Mouse (Mus musculus) small intestine, adult 2 months (tissue): Measurements from ENCODE around the gene Lrp5. TPM values are rescaled to one million over a fixed set of nuclear protein-coding genes. Genes with fewer than 3 reads are reported as not detected.

Source experiments
- H3K27ac ChIP-seq: fragments of 200-500 bp; 2 replicates; pipeline ENCODE4 v1.5.1; 2012; ENCODE audit warnings: low read depth, low read length, control low read depth, inconsistent platforms; ENCODE audit not compliant: insufficient read depth
- H3K27me3 ChIP-seq: fragments of 200-500 bp; 2 replicates; pipeline ENCODE4 v1.6.1; 2012; ENCODE audit warnings: mild to moderate bottlenecking, moderate library complexity, low read length, inconsistent platforms; ENCODE audit not compliant: control insufficient read depth, insufficient read depth
- H3K36me3 ChIP-seq: fragments of 200-500 bp; 2 replicates; pipeline ENCODE4 v1.6.1; 2012; ENCODE audit warnings: mild to moderate bottlenecking, low read length, control low read depth, inconsistent platforms; ENCODE audit not compliant: control insufficient read depth, insufficient read depth
- H3K4me1 ChIP-seq: fragments of 200-500 bp; 2 replicates; pipeline ENCODE4 v1.6.1; 2012; ENCODE audit warnings: low read length, inconsistent platforms, mixed read lengths; ENCODE audit not compliant: control insufficient read depth, insufficient read depth, insufficient read length
- H3K4me3 ChIP-seq: fragments of 200-500 bp; 2 replicates; pipeline ENCODE4 v1.5.1; 2012; ENCODE audit warnings: low read depth, mild to moderate bottlenecking, control low read depth, inconsistent platforms, low read length, moderate library complexity
- CTCF ChIP-seq: fragments of 200-500 bp; IDR thresholded peaks from 2 replicates; pipeline ENCODE4 v1.5.1; 2012; ENCODE audit warnings: low read depth, mild to moderate bottlenecking, control low read depth, inconsistent platforms, low read length, moderate library complexity, mixed read lengths; ENCODE audit not compliant: insufficient replicate concordance, insufficient read length; ENCODE audit errors: extremely low read depth
- POLR2A ChIP-seq: fragments of 200-500 bp; IDR thresholded peaks from 2 replicates; pipeline ENCODE4 v1.6.1; 2012; ENCODE audit warnings: low read depth, mild to moderate bottlenecking, control low read depth, inconsistent platforms, low read length, moderate library complexity
- WGBS: fragments of 180-500 bp; shearing (Covaris S2); methylation state at CpG from one replicate; pipeline ENCODE4 v1.1.7; 2018; 5-methylcytosine and 5-hydroxymethylcytosine counted together
- polyA plus RNA-seq: library from polyadenylated mRNA; depleted of rRNA; stranded (reverse); fragments of >200 nt; gene quantifications from 2 replicates; pipeline ENCODE4 v1.2.3, GENCODE M21; 2012; rRNA removed

Lrp5 gene
- 50.9 and 96.7 TPM in 2 replicates for polyA plus RNA-seq

DNA sequence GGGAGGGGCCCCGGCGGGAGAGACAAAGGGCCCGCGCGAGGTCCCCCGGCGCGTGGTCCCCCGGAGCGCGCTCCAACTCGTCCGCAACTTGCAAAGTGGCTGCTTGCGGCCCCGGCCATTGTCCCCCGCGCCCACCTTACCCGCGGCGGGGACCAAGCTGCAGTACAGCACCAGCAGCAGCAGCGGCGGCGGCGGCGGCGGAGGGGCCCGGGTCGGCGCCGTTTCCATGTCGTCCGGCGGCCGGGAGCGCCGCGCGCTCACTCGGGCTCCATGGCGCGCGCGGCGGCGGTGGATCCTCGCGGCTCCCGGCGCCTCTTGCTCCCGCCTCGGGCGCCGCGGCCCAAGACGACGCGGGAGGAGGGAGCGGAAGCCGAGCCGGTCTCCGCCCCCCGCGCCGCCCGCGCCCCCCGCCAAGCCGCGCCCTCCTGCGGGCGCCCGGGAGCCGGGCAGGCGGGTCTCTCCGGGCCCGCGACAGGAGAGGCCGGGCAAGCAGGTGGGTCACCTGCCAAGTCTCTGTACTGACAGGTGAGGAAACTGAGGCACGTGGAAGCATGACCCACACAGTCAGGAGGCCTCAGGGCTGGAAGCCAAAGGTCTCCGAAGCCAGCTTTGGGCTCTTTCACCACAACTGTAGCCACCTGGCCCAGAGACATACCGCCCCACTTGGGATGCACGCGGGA lies at the start of gene Lrp5:
Lrp5 (minus strand) TSS at position 350 of the 680 bp plus-strand sequence.
- H3K36me3 ChIP-seq = no peaks in the 10 kb centered on the region
- peaks cover 24% of the 10 kb centered on the region for H3K4me1 ChIP-seq
- H3K27me3 ChIP-seq = no peaks in the 10 kb centered on the region
- H3K4me3 ChIP-seq = peak within 1 kb of the TSS; percentile 94
- no peak for TF ChIP-seq CTCF
- TF ChIP-seq POLR2A = peak; percentile 29; the same call in 1 of the 2 replicates
- H3K27ac ChIP-seq = peak within 1 kb of the TSS; percentile 68
- under 1% methylated on average over 82 of the region's 83 CpGs for WGBS

DNA sequence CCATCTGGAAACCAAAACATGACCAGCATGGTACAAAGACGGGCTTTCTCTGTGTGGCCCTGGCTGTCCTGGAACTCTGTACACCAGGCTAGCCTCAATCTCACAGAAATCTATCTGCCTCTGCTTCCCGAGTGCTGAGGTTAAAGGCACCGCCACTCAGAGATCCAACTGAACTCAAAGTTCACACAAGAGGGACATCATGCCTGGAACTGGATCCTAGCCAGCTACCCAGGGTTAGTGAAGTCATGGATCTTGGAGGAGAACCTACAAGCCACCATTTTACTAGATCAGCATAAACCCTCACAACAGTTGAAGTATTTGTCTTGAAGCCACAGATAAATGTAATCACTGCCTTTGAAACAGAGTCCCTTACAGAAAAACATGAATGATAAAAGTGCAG lies 49.6 kb upstream of the Lrp5 start:
- Histone ChIP-seq H3K36me3 (no peaks in the 10 kb centered on the region), H3K27me3 (no peaks in the 10 kb centered on the region), H3K4me1 (no peaks in the 10 kb centered on the region), H3K4me3 (no peak overlapping the region), H3K27ac (no peak overlapping the region)
- TF ChIP-seq CTCF (no peak), POLR2A (no peak)
- WGBS = 55% methylated on average over 3 of the region's 3 CpGs

DNA sequence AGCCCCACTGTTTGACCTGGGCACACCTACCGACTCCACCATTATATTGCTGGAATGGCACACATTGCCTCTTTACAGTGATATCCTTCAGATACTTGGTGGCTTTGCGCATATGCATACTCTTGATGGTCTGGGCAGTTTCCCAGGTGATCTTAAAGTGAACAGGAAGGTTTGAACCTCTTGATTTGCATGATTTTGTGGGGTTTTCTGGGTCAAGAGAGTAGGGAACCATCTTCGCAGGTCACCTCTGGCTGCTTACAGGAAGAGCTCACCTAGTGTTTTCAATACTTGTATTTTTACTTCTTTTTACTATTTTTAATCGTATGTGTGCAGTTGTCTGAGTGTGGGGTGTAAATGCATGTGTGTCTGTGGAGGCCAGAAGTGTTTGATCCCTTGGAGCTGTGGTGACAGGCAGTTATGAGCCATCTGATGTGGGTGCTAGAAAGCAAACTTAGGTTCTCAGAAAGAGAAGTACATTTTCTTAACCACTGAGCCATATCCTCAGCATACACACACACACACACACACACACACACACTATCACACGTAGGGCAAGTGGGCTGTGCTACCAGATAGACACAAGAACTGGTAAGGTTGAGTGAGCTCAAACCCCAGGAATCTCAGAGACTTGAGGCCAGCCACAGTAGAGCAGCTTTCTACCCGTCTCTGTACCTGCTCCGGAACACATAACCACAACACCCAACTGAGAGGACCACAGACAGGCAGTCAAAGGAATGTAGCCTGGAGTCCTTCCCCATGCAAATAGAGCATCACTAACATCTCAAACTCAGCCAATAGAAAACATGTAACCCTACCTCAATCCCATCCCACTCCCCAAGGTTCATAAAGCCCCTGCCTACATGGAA lies 44.6 kb upstream of the Lrp5 start:
- H3K4me3 ChIP-seq = no peak overlapping the region
- 79% methylated on average over 7 of the region's 7 CpGs for WGBS
- no peak overlapping the region for H3K27ac ChIP-seq
- H3K4me1 ChIP-seq = no peaks in the 10 kb centered on the region
- H3K27me3 ChIP-seq = no peaks in the 10 kb centered on the region
- no peak for TF ChIP-seq CTCF
- no peak for TF ChIP-seq POLR2A
- no peaks in the 10 kb centered on the region for H3K36me3 ChIP-seq

DNA sequence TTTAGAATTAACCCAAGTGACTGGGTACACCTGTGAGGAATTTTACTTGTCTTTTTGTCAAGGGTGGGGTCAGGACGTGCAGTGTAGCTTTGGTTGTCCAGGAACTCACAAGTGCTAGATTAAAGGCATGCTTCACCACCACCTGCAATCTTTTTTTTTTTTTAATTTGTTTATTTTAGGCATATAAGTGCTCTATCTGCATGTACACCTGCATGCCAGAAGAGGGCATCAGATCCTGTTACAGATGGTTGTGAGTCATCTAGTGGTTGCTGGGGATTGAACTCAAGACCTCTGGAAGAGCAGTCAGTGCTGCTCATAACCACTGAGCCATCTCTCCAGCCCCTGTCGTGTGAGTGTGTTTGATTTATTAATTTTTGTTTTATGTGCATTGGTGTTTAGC lies 42.5 kb upstream of the Lrp5 start:
- Histone ChIP-seq H3K4me1 (no peaks in the 10 kb centered on the region), H3K36me3 (no peaks in the 10 kb centered on the region), H3K4me3 (no peak overlapping the region), H3K27ac (no peak overlapping the region), H3K27me3 (no peaks in the 10 kb centered on the region)
- TF ChIP-seq CTCF (no peak), POLR2A (no peak)
- 39% methylated on average over 2 of the region's 2 CpGs for WGBS

DNA sequence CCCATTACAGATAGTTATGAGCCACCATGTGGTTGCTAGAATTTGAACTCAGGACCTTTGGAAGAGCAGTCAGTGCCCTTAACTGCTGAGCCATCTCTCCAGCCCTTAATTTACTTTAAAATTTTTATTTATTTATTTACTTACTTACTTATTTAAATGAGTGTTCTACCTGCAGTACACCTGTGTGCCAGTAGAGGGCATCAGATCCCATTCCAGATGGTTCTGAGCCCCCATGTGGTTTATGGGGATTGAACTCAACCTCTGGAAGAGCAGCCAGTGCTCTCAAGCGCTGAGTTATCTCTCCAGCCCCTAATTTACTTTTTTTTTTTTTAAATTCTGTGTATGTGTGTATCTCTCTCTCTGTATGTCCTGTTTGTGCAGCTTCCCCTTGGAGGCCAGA lies 38.4 kb upstream of the Lrp5 start:
- WGBS = 3% methylated on average over 1 of the region's 1 CpGs
- Histone ChIP-seq H3K4me3 (no peak overlapping the region), H3K4me1 (no peaks in the 10 kb centered on the region), H3K27ac (no peak overlapping the region), H3K27me3 (no peaks in the 10 kb centered on the region), H3K36me3 (no peaks in the 10 kb centered on the region)
- TF ChIP-seq POLR2A = no peak
- TF ChIP-seq CTCF = peak; percentile 73; the same call in 1 of the 2 replicates

DNA sequence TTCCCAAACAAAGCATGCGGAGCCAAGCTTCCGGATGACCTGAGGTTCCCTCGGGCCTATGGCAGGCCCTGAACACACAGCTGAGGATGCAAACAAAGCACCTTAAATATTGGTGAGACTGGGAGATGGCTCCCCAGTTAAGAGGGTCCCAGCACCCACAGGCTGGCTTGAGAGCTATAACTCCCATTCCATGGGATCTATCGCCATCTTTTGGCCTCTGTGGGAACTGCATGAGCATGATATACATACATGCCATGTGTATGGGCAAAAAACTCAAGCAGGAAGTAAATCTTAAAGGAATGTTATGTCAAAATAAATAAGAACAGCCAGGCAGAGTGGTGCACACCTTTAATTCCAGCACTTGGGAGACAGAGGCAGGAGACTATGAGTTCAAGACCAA lies 37.5 kb upstream of the Lrp5 start:
- Histone ChIP-seq H3K4me3 (no peak overlapping the region), H3K27me3 (no peaks in the 10 kb centered on the region), H3K4me1 (peaks cover 3% of the 10 kb centered on the region), H3K36me3 (no peaks in the 10 kb centered on the region), H3K27ac (no peak overlapping the region)
- 80% methylated on average over 4 of the region's 4 CpGs for WGBS
- TF ChIP-seq CTCF = peak; percentile 66; the same call in 1 of the 2 replicates
- no peak for TF ChIP-seq POLR2A

DNA sequence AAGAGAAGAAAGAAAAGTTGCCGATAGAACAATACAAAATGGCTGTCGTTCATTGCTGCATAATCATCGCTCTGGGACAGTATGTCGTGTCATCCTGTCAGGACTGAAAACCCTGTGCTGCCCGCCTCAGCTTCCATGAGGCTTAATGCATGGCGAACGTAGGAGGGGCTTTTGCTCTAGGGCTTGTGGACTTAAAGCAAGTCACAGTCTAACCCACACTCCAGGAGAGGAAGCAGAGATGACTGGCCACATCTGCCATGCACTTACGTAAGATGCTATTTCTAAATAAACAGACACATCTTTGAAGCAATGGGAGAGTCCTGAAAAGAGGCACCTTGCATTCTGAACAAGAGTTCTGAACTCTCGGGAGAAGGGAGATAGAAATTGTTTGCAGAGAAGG lies 36.8 kb upstream of the Lrp5 start:
- H3K4me1 ChIP-seq = peaks cover 8% of the 10 kb centered on the region
- no peak for TF ChIP-seq CTCF
- TF ChIP-seq POLR2A = no peak
- WGBS = 88% methylated on average over 9 of the region's 9 CpGs
- H3K4me3 ChIP-seq = no peak overlapping the region
- no peak overlapping the region for H3K27ac ChIP-seq
- no peaks in the 10 kb centered on the region for H3K27me3 ChIP-seq
- H3K36me3 ChIP-seq = peaks cover 2% of the 10 kb centered on the region; the same call in 1 of the 2 replicates
